Mouse (Mus musculus): ENCODE measurements at regions not wholly inside any gene's neighbourhood (a gene's known extent, or its start where the extent isn't known, plus 50 kb on each side); places are given as distances from the start of the nearest gene placed in this dataset.
"Not testable (repeated sequence)": the region's sequence is repeated elsewhere in the genome, so short reads cannot be mapped to it uniquely, and the experiment has no call there.

DNA sequence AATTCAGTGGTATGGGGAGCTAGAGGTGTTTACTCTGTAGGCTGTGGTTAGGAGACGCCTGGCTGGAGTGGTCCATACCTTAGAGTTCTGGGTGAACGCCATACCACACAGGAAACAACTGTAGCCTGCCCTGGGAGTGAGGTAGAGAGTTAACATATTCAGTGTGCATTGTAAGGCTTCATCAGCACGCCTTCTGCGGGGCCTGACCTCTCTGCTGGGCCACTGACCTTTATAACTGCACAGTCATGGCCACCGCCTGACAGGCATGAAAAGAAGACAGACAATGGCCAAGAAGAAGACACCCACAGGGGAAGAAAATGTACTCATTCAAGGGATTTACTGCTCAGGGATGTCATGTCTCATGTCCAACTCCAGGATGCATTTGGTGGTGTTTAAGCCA lies 191.4 kb upstream of the Cdk6 start:
- TF ChIP-seq CTCF (IDR thresholded peaks at IDR 0.05; ENCODE audit: control insufficient read depth, insufficient read depth, insufficient read length); USF1 (IDR thresholded peaks at IDR 0.05; ENCODE audit: low read depth); MYOD1 (IDR thresholded peaks at IDR 0.05; ENCODE audit: control insufficient read depth, insufficient read length, low read depth); FOSL1 (IDR thresholded peaks at IDR 0.05; ENCODE audit: insufficient read depth, low read length, poor library complexity, severe bottlenecking); CEBPB (IDR thresholded peaks at IDR 0.05; ENCODE audit: low read depth): not testable (repeated sequence)
